Mouse (Mus musculus): Measurements from ENCODE around the gene Paqr6.

Gene Paqr6

DNA sequence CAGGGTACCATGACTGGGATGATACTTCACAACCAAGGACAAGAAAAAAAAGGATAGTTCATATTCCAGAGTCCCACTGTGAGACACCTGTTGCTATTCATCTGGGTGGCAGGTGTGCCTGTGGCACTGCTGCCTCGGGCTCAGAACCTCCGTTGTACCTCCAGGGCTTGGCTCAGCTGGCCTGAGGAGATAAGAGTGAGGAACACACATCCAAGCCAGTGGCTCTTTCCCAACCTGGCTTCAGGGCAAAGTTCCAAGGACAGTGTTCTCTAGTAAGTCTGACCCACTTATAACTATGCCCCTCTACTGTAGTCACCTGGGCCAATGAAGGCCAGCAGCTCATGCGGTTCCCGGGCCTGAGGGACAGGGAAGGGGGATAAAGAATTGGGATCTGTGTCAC lies 47.3 kb downstream of the Paqr6 start:
- no peak for DNase-seq (ENCODE audit: low read depth)

DNA sequence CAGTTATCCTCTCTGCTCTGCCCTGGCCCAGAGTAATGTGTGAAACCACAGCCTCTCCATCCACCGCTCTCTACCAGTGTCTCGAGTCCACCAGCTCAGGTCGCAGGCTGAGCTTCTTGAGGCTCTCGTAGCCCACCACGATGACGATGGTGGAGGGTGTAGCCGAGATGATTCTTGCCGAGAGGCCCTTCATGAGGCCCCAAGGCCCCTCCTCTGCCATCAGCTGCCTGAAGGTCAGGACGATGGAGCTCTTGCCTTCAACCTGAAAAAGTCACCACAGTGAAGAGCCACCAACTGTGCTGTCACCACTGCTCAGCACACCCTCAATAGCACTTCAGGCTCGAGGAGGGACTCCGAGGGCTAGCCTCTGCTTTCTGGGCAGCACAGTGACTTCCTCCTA lies 48.3 kb downstream of the Paqr6 start:
- no peak for DNase-seq (ENCODE audit: low read depth)

DNA sequence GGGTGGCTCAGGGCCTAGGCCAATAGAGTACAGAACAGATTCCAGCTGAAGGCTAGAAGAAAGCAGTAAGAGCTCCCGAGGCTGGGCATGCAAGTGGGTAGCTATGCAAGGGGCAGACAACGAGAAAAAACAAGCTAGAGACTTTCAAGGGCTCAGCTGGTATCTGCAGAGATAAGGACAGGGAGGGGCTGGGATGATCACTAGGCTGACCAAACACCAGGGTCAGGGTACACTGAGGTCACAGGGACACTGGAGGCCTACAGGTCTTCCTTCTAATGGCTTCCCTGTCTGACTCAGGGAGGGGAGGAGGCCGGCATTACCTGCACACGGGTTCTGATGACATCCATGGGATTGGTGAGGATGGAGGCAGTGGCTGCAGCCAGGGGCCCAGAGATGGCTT lies 51.3 kb downstream of the Paqr6 start:
- DNase-seq (ENCODE audit: low read depth) = no peak

DNA sequence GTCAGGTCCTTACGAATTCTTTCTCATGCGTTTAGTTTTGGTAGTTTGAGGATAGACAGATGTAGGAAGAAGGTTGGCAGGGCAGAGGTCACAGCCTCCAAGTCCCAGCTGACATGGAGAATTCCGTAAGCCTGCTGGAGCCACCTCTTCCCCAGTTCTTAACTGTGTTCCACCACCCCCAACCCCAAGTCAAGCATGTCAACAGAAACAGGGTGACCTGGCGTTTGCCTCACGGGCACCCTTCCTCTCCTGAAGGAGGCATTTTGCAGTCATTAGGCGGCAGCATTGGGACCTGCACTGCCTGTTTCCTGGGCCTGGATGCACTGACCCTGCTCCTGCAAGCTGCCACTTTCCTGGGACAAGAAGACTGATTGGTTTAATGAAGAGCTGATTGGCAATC lies 53.6 kb downstream of the Paqr6 start:
- DNase-seq (ENCODE audit: low read depth) = no peak

All from NIH3T3 (cell line).